In genomic region chr5:72910373-72910772, GRCm38 (mm10) we compare ENCODE assay signal across 20 mouse cellular contexts. TPM values are rescaled to one million over a fixed set of nuclear protein-coding genes. Genes with fewer than 3 reads are reported as not detected.
DNase-seq lines count a peak whose midpoint lies in the region; ATAC-seq and TF ChIP-seq lines count a peak whose summit lies in the region.
"Had no signal": no experiment of that assay in that cellular context is flagged by ENCODE, and none has a peak within 500 bp of the region (broad histone marks: within the 10 kb centered on the region; RNA-seq: fewer than 3 reads in every experiment).

No protein-coding gene starts in this region.

- peak overlapping the region; percentile 65 for H3K27ac ChIP-seq in gastrocnemius, adult 2 months
- H3K27ac ChIP-seq in brown adipose tissue, adult 24 weeks (replicated peaks; ENCODE audit: low read depth, low read length) = peak overlapping the region; percentile 45
- H3K27ac ChIP-seq: embryonic facial prominence, embryonic 13.5 days; forebrain, embryonic 15.5 days; kidney, postnatal 0 days; limb, embryonic 13.5 days; liver, embryonic 14.5 days; lung, embryonic 15.5 days; midbrain, embryonic 10.5 days had no signal

- peaks cover 76% of the 10 kb centered on the region for H3K4me1 ChIP-seq in megakaryocyte, embryonic 14.5 days
- no peaks in the 10 kb centered on the region; the same call in 1 of the 2 replicates for H3K4me1 ChIP-seq in brown adipose tissue, adult 24 weeks (ENCODE audit: control insufficient read depth, insufficient read depth, insufficient read length, low read length)

- no peak for ATAC-seq in megakaryocyte, adult 5-6 weeks (ENCODE audit: poor library complexity, severe bottlenecking)
- ATAC-seq: activated CD4-positive, CD25-positive, alpha-beta regulatory T cell, adult 4 months; CD4-positive, CD25-positive, alpha-beta regulatory T cell, adult 4 months; forebrain, embryonic 15.5 days had no signal

- no peaks in the 10 kb centered on the region for H3K9me3 ChIP-seq in megakaryocyte, embryonic 14.5 days
- H3K9me3 ChIP-seq: embryonic facial prominence, embryonic 13.5 days; forebrain, embryonic 15.5 days; limb, embryonic 13.5 days; lung, embryonic 15.5 days; midbrain, embryonic 10.5 days had no signal

- no peak for DNase-seq in gastrocnemius, adult 2 months
- no peak for DNase-seq in gastrocnemius, postnatal 36 days
- DNase-seq in urinary bladder, postnatal 10 days (ENCODE audit: low spot score) = no peak
- DNase-seq in right cerebral cortex, postnatal 25 days = no peak
- DNase-seq: cerebellum, adult 11 months; cerebellum, postnatal 10 days; kidney, adult 11 months; right cerebral cortex, adult 18-20 months had no signal

- no peak overlapping the region for H3K4me3 ChIP-seq in gastrocnemius, adult 2 months
- H3K4me3 ChIP-seq in megakaryocyte, embryonic 14.5 days (replicated peaks) = peak overlapping the region; percentile 47
- H3K4me3 ChIP-seq in brown adipose tissue, adult 24 weeks (ENCODE audit: insufficient read depth, low read depth, low read length) = no peak overlapping the region
- H3K4me3 ChIP-seq: embryonic facial prominence, embryonic 13.5 days; forebrain, embryonic 15.5 days; limb, embryonic 13.5 days; lung, embryonic 15.5 days; midbrain, embryonic 10.5 days had no signal

- no peaks in the 10 kb centered on the region for H3K27me3 ChIP-seq in megakaryocyte, embryonic 14.5 days (replicated peaks)
- H3K27me3 ChIP-seq: embryonic facial prominence, embryonic 13.5 days; lung, embryonic 15.5 days had no signal

- no peak for TF ChIP-seq CTCF in gastrocnemius, adult 2 months (IDR thresholded peaks at IDR 0.05)

- intact Hi-C loops in gastrocnemius, adult 2 months (cut with DNase I) = no loop called here
- intact Hi-C loops in gastrocnemius, postnatal 36 days (cut with DNase I) = no loop called here

- peaks cover 5% of the 10 kb centered on the region for H3K36me3 ChIP-seq in megakaryocyte, embryonic 14.5 days (replicated peaks; ENCODE audit: low read length)
- H3K36me3 ChIP-seq: embryonic facial prominence, embryonic 13.5 days; forebrain, embryonic 15.5 days; limb, embryonic 13.5 days; lung, embryonic 15.5 days; midbrain, embryonic 10.5 days had no signal

RNA-seq across cellular contexts. Expression of gene Slain2, which starts 3.7 kb away (rescaled TPM):
- 100 to 1,000 TPM; 113 TPM for total RNA-seq in gastrocnemius, adult 2 months (2021)
- total RNA-seq in gastrocnemius, postnatal 36 days (2021) = 100 to 1,000 TPM in 1 of 2 experiments, 10 to 100 TPM in 1; 92.9 to 101 TPM
- polyA plus RNA-seq in megakaryocyte, embryonic 14.5 days (2012; ENCODE audit: insufficient read depth, low replicate concordance) = 23.7 and 28.9 TPM in 2 replicates
- 61.0 and 75.2 TPM in 2 replicates for total RNA-seq in megakaryocyte, adult 5-6 weeks (2015)
- total RNA-seq in megakaryocyte, adult 5-6 weeks (2017) = 70.6 and 73.8 TPM in 2 replicates
- 31.7 and 64.1 TPM in 2 replicates for polyA plus RNA-seq in brown adipose tissue, adult 24 weeks (2012; ENCODE audit: insufficient read depth, insufficient read length, missing spikeins)

RNA-seq across cellular contexts. Expression of gene Tec, which starts 42.1 kb away (rescaled TPM):
- 1 to 10 TPM; 1.2 to 1.4 TPM for total RNA-seq in gastrocnemius, adult 2 months (2021)
- total RNA-seq in gastrocnemius, postnatal 36 days (2021) = 1 to 10 TPM; 1.3 to 1.9 TPM
- polyA plus RNA-seq in megakaryocyte, embryonic 14.5 days (2012; ENCODE audit: insufficient read depth, low replicate concordance) = 0.80 and 4.6 TPM in 2 replicates
- total RNA-seq in megakaryocyte, adult 5-6 weeks (2015) = 33.4 and 38.9 TPM in 2 replicates
- total RNA-seq in megakaryocyte, adult 5-6 weeks (2017) = 56.6 and 64.5 TPM in 2 replicates
- 1.4 TPM in 2 replicates for polyA plus RNA-seq in brown adipose tissue, adult 24 weeks (2012; ENCODE audit: insufficient read depth, insufficient read length, missing spikeins)

Comparison
In these comparisons a context has a peak if more than half of its experiments do, and no peak if none do; other contexts are left out.
1. RNA of gene Tec, which starts 42.1 kb away (total RNA-seq): 33.4 to 64.5 TPM in megakaryocyte, adult 5-6 weeks; 1.3 to 1.9 TPM in gastrocnemius, postnatal 36 days and 1.2 to 1.4 TPM in gastrocnemius, adult 2 months; every median in the first group is over 10 times any median in the second.